Mouse (Mus musculus): ENCODE data around the gene Vasp. TPM values are rescaled to one million over a fixed set of nuclear protein-coding genes. Genes with fewer than 3 reads are reported as not detected.

Gene Vasp
- total and polyA plus RNA-seq, 2 experiments from 2014 or later: 72.2 to 127 TPM

DNA sequence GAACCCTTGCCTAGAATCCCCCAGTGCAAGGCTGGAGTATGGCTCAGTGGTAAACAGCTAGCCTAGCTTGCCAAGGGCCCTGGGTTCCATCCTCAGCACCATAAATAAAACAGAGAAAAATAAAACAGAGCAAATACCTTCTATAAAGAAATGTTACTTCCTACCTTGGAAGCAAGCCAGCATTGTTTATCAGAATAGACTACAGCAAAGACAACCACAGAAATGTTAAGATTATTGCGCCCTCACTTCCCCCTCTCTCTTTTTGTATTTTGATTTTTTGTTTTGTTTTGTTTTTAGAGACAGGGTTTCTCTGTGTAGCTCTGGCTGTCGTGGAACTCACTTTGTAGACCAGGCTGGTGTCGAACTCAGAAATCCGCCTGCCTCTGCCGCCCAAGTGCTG lies 26.2 kb upstream of the Vasp start:
- no peaks in the 10 kb centered on the region for H3K9me3 ChIP-seq (replicated peaks; ENCODE audit: control insufficient read depth, low read length)

DNA sequence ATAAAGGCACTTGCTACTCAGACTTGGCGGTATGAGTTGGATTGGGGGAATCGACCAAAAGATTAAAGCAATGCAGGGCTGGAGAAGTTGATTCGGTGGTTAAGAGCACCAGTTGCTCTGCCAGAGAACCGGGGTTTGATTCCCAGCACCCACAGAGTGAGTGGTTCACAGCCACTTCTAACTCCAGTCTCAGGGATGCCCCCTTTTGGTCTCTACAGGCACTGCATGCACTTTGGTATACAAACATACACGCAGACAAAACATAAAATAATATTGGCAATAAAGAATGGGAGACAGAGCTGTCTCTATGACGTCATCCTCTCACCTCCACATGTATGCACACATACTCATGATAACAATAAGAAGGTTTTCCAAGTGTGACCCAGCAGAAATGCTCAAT lies 25.4 kb upstream of the Vasp start:
- H3K27ac ChIP-seq (ENCODE audit: low read depth): no peak overlapping the region
- no peaks in the 10 kb centered on the region for H3K36me3 ChIP-seq (replicated peaks; ENCODE audit: control insufficient read depth, insufficient read depth, low read length)
- 80% methylated on average over 6 of the region's 6 CpGs for WGBS
- TF ChIP-seq CTCF (IDR thresholded peaks at IDR 0.05; ENCODE audit: low read depth) (no peak), EP300 (IDR thresholded peaks at IDR 0.05; ENCODE audit: low read depth) (no peak)
- no peak overlapping the region for H3K4me3 ChIP-seq (ENCODE audit: low read depth, low read length)
- no peaks in the 10 kb centered on the region for H3K9me3 ChIP-seq (replicated peaks; ENCODE audit: control insufficient read depth, low read length)
- no peak overlapping the region for H3K4me2 ChIP-seq (ENCODE audit: low read depth, low read length)
- no peak for DNase-seq (ENCODE audit: low spot score)
- 0 out of 2 replicates have a peak, but pooled peaks cover 5% of the 10 kb centered on the region for H3K4me1 ChIP-seq (ENCODE audit: control insufficient read depth, insufficient read depth)
- H3K9ac ChIP-seq (replicated peaks; ENCODE audit: low read depth, low read length): no peak overlapping the region
- no peak for ATAC-seq (ENCODE audit: insufficient read depth, low read depth)
- H3K27me3 ChIP-seq (ENCODE audit: control insufficient read depth, insufficient read depth, low read length): no peaks in the 10 kb centered on the region

More for the DNA sequence above, 26.2 kb upstream of the Vasp start:
- Histone ChIP-seq H3K27ac (ENCODE audit: low read depth) (no peak overlapping the region), H3K4me2 (ENCODE audit: low read depth, low read length) (no peak overlapping the region), H3K4me3 (ENCODE audit: low read depth, low read length) (no peak overlapping the region), H3K4me1 (ENCODE audit: control insufficient read depth, insufficient read depth) (0 out of 2 replicates have a peak, but pooled peaks cover 5% of the 10 kb centered on the region), H3K36me3 (replicated peaks; ENCODE audit: control insufficient read depth, insufficient read depth, low read length) (no peaks in the 10 kb centered on the region), H3K9ac (replicated peaks; ENCODE audit: low read depth, low read length) (no peak overlapping the region), H3K27me3 (ENCODE audit: control insufficient read depth, insufficient read depth, low read length) (0 out of 2 replicates have a peak, but pooled peaks cover 5% of the 10 kb centered on the region)
- DNase-seq (ENCODE audit: low spot score) (no peak), ATAC-seq (ENCODE audit: insufficient read depth, low read depth) (no peak)
- 78% methylated on average over 5 of the region's 5 CpGs for WGBS
- TF ChIP-seq EP300 (IDR thresholded peaks at IDR 0.05; ENCODE audit: low read depth) (no peak), CTCF (IDR thresholded peaks at IDR 0.05; ENCODE audit: low read depth) (no peak)

- Histone ChIP-seq H3K9me3 (replicated peaks; ENCODE audit: control insufficient read depth, low read length) (no peaks in the 10 kb centered on the region), H3K9ac (replicated peaks; ENCODE audit: low read depth, low read length) (no peak overlapping the region), H3K27ac (ENCODE audit: low read depth) (no peak overlapping the region), H3K36me3 (replicated peaks; ENCODE audit: control insufficient read depth, insufficient read depth, low read length) (no peaks in the 10 kb centered on the region), H3K4me2 (ENCODE audit: low read depth, low read length) (peak overlapping the region; percentile 55), H3K4me3 (ENCODE audit: low read depth, low read length) (peak overlapping the region; percentile 22), H3K27me3 (ENCODE audit: control insufficient read depth, insufficient read depth, low read length) (no peaks in the 10 kb centered on the region), H3K4me1 (ENCODE audit: control insufficient read depth, insufficient read depth) (0 out of 2 replicates have a peak, but pooled peaks cover under 1% of the 10 kb centered on the region)
- ATAC-seq (ENCODE audit: insufficient read depth, low read depth) (peak; percentile 76), DNase-seq (ENCODE audit: low spot score) (peak; percentile 88)
- 18% methylated on average over 22 of the region's 22 CpGs for WGBS
- TF ChIP-seq CTCF (IDR thresholded peaks at IDR 0.05; ENCODE audit: low read depth) (peak; percentile 90), EP300 (IDR thresholded peaks at IDR 0.05; ENCODE audit: low read depth) (no peak)
These were observed 24.0 kb upstream of the Vasp start for GRCm38 (mm10) chr7:19295503-19296185.

DNA sequence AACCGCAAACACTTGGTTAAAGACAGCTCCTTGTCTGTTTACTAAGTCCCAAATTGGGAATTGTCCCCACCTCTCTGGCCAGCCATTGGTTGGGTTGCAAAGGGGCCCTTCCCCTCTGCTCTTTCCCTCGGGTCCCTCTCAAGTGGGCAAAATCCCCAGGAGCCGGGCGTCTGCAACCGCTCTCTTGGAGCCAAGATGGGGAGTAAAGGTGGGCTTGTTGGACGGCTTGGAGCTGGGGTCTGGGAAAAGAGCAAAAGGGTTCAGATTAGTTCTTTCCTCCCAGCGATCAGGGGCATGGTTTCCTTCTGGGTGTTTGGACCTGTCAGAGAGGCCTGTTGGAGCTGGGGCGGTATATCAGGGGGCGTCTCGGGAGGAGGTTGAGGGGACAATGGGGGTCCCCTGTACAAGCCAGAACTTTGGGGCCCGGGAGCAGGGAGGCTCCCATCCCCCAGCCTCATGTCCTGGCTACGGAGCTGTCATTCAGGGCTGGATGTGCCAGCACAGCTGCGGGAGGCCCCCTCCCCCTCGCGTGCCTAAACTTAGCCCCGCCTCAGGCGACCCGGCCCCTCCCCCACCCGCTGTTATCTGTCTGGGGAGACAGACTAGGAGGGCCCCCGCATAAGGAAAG lies 19.5 kb upstream of the Vasp start:
- 2% methylated on average over 20 of the region's 20 CpGs for WGBS
- Histone ChIP-seq H3K4me1 (ENCODE audit: control insufficient read depth, insufficient read depth) (0 out of 2 replicates have a peak, but pooled peaks cover 3% of the 10 kb centered on the region), H3K27me3 (ENCODE audit: control insufficient read depth, insufficient read depth, low read length) (no peaks in the 10 kb centered on the region), H3K9me3 (replicated peaks; ENCODE audit: control insufficient read depth, low read length) (no peaks in the 10 kb centered on the region), H3K4me3 (ENCODE audit: low read depth, low read length) (peak overlapping the region; percentile 55), H3K27ac (ENCODE audit: low read depth) (peak overlapping the region; percentile 71), H3K4me2 (ENCODE audit: low read depth, low read length) (peak overlapping the region; percentile 66), H3K9ac (replicated peaks; ENCODE audit: low read depth, low read length) (peak overlapping the region; percentile 51), H3K36me3 (replicated peaks; ENCODE audit: control insufficient read depth, insufficient read depth, low read length) (no peaks in the 10 kb centered on the region)
- peak; percentile 75 for ATAC-seq (ENCODE audit: insufficient read depth, low read depth)
- TF ChIP-seq CTCF (IDR thresholded peaks at IDR 0.05; ENCODE audit: low read depth) (no peak), EP300 (IDR thresholded peaks at IDR 0.05; ENCODE audit: low read depth) (no peak)
- peak; percentile 57 for DNase-seq (ENCODE audit: low spot score)

DNA sequence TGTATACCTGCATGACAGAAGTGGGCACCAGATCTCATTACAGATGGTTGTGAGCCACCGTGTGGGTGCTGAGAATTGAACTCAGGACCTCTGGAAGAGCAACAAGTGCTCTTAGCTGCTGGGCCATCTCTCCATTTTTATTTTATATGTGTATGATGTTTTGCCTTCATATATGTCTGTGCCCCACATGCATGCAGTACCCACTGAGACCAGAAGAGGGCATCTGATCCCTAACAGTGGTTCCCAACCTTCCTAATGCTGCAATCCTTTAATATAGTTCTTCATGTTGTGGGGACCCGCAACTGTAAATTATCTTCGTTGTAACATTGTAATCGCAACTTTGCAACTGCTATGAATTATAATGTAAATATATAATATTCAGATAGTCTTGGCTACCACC lies 13.1 kb upstream of the Vasp start:
- Histone ChIP-seq H3K9ac (replicated peaks; ENCODE audit: low read depth, low read length) (no peak overlapping the region), H3K4me1 (ENCODE audit: control insufficient read depth, insufficient read depth) (peaks cover 7% of the 10 kb centered on the region; the same call in 1 of the 2 replicates), H3K4me3 (ENCODE audit: low read depth, low read length) (no peak overlapping the region), H3K27ac (ENCODE audit: low read depth) (no peak overlapping the region), H3K4me2 (ENCODE audit: low read depth, low read length) (no peak overlapping the region), H3K27me3 (ENCODE audit: control insufficient read depth, insufficient read depth, low read length) (peaks cover 28% of the 10 kb centered on the region), H3K9me3 (replicated peaks; ENCODE audit: control insufficient read depth, low read length) (no peaks in the 10 kb centered on the region), H3K36me3 (replicated peaks; ENCODE audit: control insufficient read depth, insufficient read depth, low read length) (no peaks in the 10 kb centered on the region)
- ATAC-seq (ENCODE audit: insufficient read depth, low read depth): no peak
- TF ChIP-seq CTCF (IDR thresholded peaks at IDR 0.05; ENCODE audit: low read depth) (peak; percentile 79), EP300 (IDR thresholded peaks at IDR 0.05; ENCODE audit: low read depth) (no peak)
- WGBS: 22% methylated on average over 4 of the region's 4 CpGs
- no peak for DNase-seq (ENCODE audit: low spot score)

All from heart, postnatal 0 days (tissue).